Mouse (Mus musculus) lung, adult 2 months (tissue): ENCODE results near the gene Tfcp2.
"Not testable (repeated sequence)": the region's sequence is repeated elsewhere in the genome, so short reads cannot be mapped to it uniquely, and the experiment has no call there.

Experiments
- CTCF ChIP-seq: fragments of 200-500 bp; IDR thresholded peaks from 2 replicates; pipeline ENCODE4 v1.5.1; 2011; ENCODE audit warnings: mild to moderate bottlenecking, low read length, control low read depth; ENCODE audit not compliant: insufficient read depth
- POLR2A ChIP-seq: fragments of 200-500 bp; IDR thresholded peaks from 2 replicates; pipeline ENCODE4 v1.6.1; 2011; ENCODE audit warnings: low read depth, mild to moderate bottlenecking, control low read depth, low read length, borderline replicate concordance; ENCODE audit errors: extremely low read depth

GRCm38 (mm10) chr15:100499506-100499905 lies 52.3 kb downstream of the Tfcp2 start:
- TF ChIP-seq POLR2A, CTCF: not testable (repeated sequence)
